Comparison of ENCODE assay signal across 9 mouse cellular contexts in the genomic region with DNA sequence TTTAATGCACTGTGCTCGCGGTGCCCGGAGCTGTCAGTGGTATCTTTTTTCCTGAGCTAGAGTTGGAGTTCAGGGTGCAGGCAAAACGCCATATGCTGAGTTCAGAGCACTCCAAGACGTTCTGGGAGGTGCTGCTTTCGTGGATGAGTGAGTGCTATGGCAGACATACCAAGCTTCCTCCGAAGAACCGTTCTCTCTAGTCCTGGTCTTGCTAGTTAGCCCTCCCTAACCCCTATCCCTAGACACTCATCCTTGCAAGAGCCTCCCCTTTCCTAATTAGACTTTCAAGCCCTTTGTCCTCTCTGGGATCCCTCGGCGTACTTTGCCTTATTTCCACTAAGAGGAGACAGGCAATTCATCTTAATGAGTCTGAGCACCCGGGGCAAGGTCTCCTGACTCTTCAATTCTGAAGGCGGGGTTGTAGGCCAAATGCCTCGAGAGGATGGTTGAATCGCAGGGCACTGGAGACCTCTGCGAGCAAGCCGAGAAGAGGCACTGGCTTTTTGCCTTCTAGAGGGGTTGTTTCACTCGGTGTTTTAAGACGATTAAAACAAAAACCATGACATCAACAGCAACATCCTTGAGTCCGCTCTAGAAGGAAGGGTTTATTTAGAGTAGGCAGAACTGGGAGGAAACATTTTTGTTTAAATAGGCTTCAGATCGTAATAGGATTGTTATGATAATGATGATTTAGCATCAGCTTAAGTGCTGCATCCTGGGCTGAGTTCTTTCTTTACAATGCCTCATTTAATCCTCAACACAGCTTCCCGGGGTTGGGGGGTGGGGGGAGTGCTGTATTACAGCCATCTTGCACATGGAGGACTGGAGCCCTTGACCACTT.
DNase-seq lines count a peak whose midpoint lies in the region; ATAC-seq lines count a peak whose summit lies in the region.
"Had no signal": no experiment of that assay in that cellular context is flagged by ENCODE, and none has a peak within 500 bp of the region (broad histone marks: within the 10 kb centered on the region; RNA-seq: fewer than 3 reads in every experiment).

No protein-coding gene starts in this region.

- H3K27me3 ChIP-seq in forebrain, embryonic 16.5 days (replicated peaks; ENCODE audit: control insufficient read depth, insufficient read depth, low read length) = no peaks in the 10 kb centered on the region
- H3K27me3 ChIP-seq in stomach, embryonic 15.5 days (replicated peaks) = no peaks in the 10 kb centered on the region

- WGBS in forebrain, embryonic 16.5 days = 6% methylated on average over 21 of the region's 21 CpGs
- WGBS in stomach, embryonic 15.5 days = 12% methylated on average over 21 of the region's 21 CpGs

- peak overlapping the region; percentile 18 for H3K4me2 ChIP-seq in forebrain, embryonic 16.5 days (ENCODE audit: low read length)
- H3K4me2 ChIP-seq in stomach, embryonic 15.5 days = peak overlapping the region; percentile 38

- peak overlapping the region; percentile 14; the same call in 1 of the 2 replicates for H3K4me3 ChIP-seq in forebrain, embryonic 16.5 days (replicated peaks; ENCODE audit: low read length)
- peak overlapping the region; percentile 16; the same call in 1 of the 2 replicates for H3K4me3 ChIP-seq in stomach, embryonic 15.5 days (replicated peaks)
- H3K4me3 ChIP-seq: erythroblast, embryonic 14.5 days had no signal

- peak; percentile 34; the same call in 1 of the 2 replicates for ATAC-seq in forebrain, embryonic 16.5 days
- ATAC-seq in stomach, embryonic 15.5 days (ENCODE audit: insufficient read depth, low FRiP score, low read depth) = peak; percentile 32; the same call in 1 of the 2 replicates

- no peak overlapping the region for H3K27ac ChIP-seq in forebrain, embryonic 16.5 days (ENCODE audit: low read length)
- no peak overlapping the region; the same call in 1 of the 2 replicates for H3K27ac ChIP-seq in stomach, embryonic 15.5 days

- H3K9me3 ChIP-seq in forebrain, embryonic 16.5 days (ENCODE audit: control insufficient read depth, low read length) = no peaks in the 10 kb centered on the region
- H3K9me3 ChIP-seq in stomach, embryonic 15.5 days = no peaks in the 10 kb centered on the region

- H3K36me3 ChIP-seq in forebrain, embryonic 16.5 days (ENCODE audit: control insufficient read depth, insufficient read depth) = no peaks in the 10 kb centered on the region
- H3K36me3 ChIP-seq in stomach, embryonic 15.5 days = no peaks in the 10 kb centered on the region

- DNase-seq in adrenal gland, postnatal 14 days = peak; percentile 20
- no peak for DNase-seq in adrenal gland, postnatal 4 days (ENCODE audit: low spot score in 2 of 2)
- DNase-seq in Muller cell, postnatal 12 days (ENCODE audit: inconsistent ontology term) = peak; percentile 20
- DNase-seq in kidney, postnatal 4 days = peak; percentile 41 to 61
- no peak for DNase-seq in gastrocnemius, adult 18-20 months (ENCODE audit: low spot score)
- no peak for DNase-seq in urinary bladder, postnatal 36 days (ENCODE audit: low spot score in 2 of 2)

- H3K4me1 ChIP-seq in forebrain, embryonic 16.5 days (replicated peaks; ENCODE audit: control insufficient read depth, insufficient read depth, low read length) = peaks cover 27% of the 10 kb centered on the region
- H3K4me1 ChIP-seq in stomach, embryonic 15.5 days = peaks cover 13% of the 10 kb centered on the region

- 0 out of 2 replicates have a peak overlapping the region, but pooled peaks have one; percentile 22 for H3K9ac ChIP-seq in forebrain, embryonic 16.5 days (replicated peaks; ENCODE audit: low read depth, low read length)
- H3K9ac ChIP-seq in stomach, embryonic 15.5 days = no peak overlapping the region

Comparison
In these comparisons a context has a peak if more than half of its experiments do, and no peak if none do; other contexts are left out.
1. DNase-seq: peak in adrenal gland, postnatal 14 days (single experiment), Muller cell, postnatal 12 days (single experiment) and kidney, postnatal 4 days (2 of 2); none in adrenal gland, postnatal 4 days (0 of 2), gastrocnemius, adult 18-20 months (single experiment) and urinary bladder, postnatal 36 days (0 of 2).